Mouse (Mus musculus) embryonic fibroblast, embryonic 13.5 days (primary cell): ENCODE data around the gene Gprasp2.
"Not testable (repeated sequence)": the region's sequence is repeated elsewhere in the genome, so short reads cannot be mapped to it uniquely, and the experiment has no call there.

Experiments used
- CTCF ChIP-seq: IDR thresholded peaks from 2 replicates; pipeline ENCODE4 v1.5.1; 2011; ENCODE audit warnings: mild to moderate bottlenecking, control low read depth, low read length, moderate library complexity, borderline replicate concordance; ENCODE audit not compliant: insufficient read depth
- POLR2A ChIP-seq: IDR thresholded peaks from 2 replicates; pipeline ENCODE4 v1.6.1; 2011; ENCODE audit warnings: low read depth, mild to moderate bottlenecking, control low read depth, low read length, moderate library complexity

GRCm38 (mm10) chrX:135839397-135840391 is 860 bp downstream of the Gprasp2 start:
- TF ChIP-seq CTCF, POLR2A: not testable (repeated sequence)
